Mouse (Mus musculus) hindbrain, embryonic 10.5 days (tissue): ENCODE measurements around the gene Agps. TPM values are rescaled to one million over a fixed set of nuclear protein-coding genes. Genes with fewer than 3 reads are reported as not detected.
"Not testable (repeated sequence)": the region's sequence is repeated elsewhere in the genome, so short reads cannot be mapped to it uniquely, and the experiment has no call there.

Experiments
- DNase-seq: peaks from one replicate; pipeline ENCODE4 v3.0.0-alpha.2; 2017; ENCODE audit warnings: low spot score
- H3K27ac ChIP-seq: fragments of 300-500 bp; sonication (generic); 2 replicates; pipeline ENCODE4 v1.5.1; 2016; ENCODE audit warnings: mild to moderate bottlenecking, moderate library complexity
- H3K27me3 ChIP-seq: fragments of 300-500 bp; sonication (generic); 2 replicates; pipeline ENCODE4 v1.6.1; 2016; ENCODE audit warnings: mild to moderate bottlenecking; ENCODE audit not compliant: poor library complexity, insufficient read depth, severe bottlenecking
- H3K36me3 ChIP-seq: fragments of 300-500 bp; sonication (generic); 2 replicates; pipeline ENCODE4 v1.6.1; 2016; ENCODE audit warnings: mild to moderate bottlenecking, moderate library complexity
- H3K4me1 ChIP-seq: fragments of 300-500 bp; sonication (generic); replicated peaks from 2 replicates; pipeline ENCODE4 v1.6.1; 2016; ENCODE audit warnings: mild to moderate bottlenecking
- H3K4me3 ChIP-seq: fragments of 300-500 bp; sonication (generic); 2 replicates; pipeline ENCODE4 v1.5.1; 2016; ENCODE audit warnings: mild to moderate bottlenecking, moderate library complexity
- H3K9me3 ChIP-seq: fragments of 300-500 bp; sonication (generic); 2 replicates; pipeline ENCODE4 v1.6.1; 2016; ENCODE audit warnings: mild to moderate bottlenecking, moderate library complexity
- WGBS: fragments of 180-500 bp; shearing (Covaris S2); methylation state at CpG from one replicate; pipeline ENCODE4 v1.1.7; 2016; 5-methylcytosine and 5-hydroxymethylcytosine counted together
- polyA plus RNA-seq: library from polyadenylated mRNA; unstranded; fragments of >200 nt; fragmentation: Nextera tagmentation; extraction: Ambion mirVana; gene quantifications from 2 replicates; pipeline ENCODE4 v1.2.1, GENCODE M21; 2016

The Agps gene
- polyA plus RNA-seq, 1 experiment from 2014 or later: 38.1 TPM

GRCm38 (mm10) chr2:75953320-75953719 is 121.3 kb downstream of the Agps start:
- WGBS: 93% methylated on average over 5 of the region's 5 CpGs

GRCm38 (mm10) chr2:75955709-75956108 is 123.7 kb downstream of the Agps start:
- no peak for DNase-seq
- no peaks in the 10 kb centered on the region for H3K36me3 ChIP-seq
- no peak overlapping the region for H3K4me3 ChIP-seq
- H3K4me1 ChIP-seq: peaks cover 17% of the 10 kb centered on the region
- H3K27ac ChIP-seq: no peak overlapping the region
- H3K9me3 ChIP-seq: no peaks in the 10 kb centered on the region
- peaks cover 8% of the 10 kb centered on the region; the same call in 1 of the 2 replicates for H3K27me3 ChIP-seq
- 55% methylated on average over 14 of the region's 14 CpGs for WGBS

More at GRCm38 (mm10) chr2:75953320-75953719, 121.3 kb downstream of the Agps start:
- no peak for DNase-seq
- no peak overlapping the region for H3K27ac ChIP-seq
- no peaks in the 10 kb centered on the region for H3K9me3 ChIP-seq
- H3K4me1 ChIP-seq: no peaks in the 10 kb centered on the region
- no peaks in the 10 kb centered on the region for H3K27me3 ChIP-seq
- H3K36me3 ChIP-seq: no peaks in the 10 kb centered on the region
- H3K4me3 ChIP-seq: no peak overlapping the region

GRCm38 (mm10) chr2:75959183-75959849 is 127.3 kb downstream of the Agps start:
- Histone ChIP-seq H3K27ac (peak overlapping the region; percentile 78; the same call in 1 of the 2 replicates), H3K27me3 (peaks cover 8% of the 10 kb centered on the region; the same call in 1 of the 2 replicates), H3K9me3 (no peaks in the 10 kb centered on the region), H3K36me3 (no peaks in the 10 kb centered on the region), H3K4me1 (peaks cover 31% of the 10 kb centered on the region), H3K4me3 (peak overlapping the region; percentile 34)
- DNase-seq: peak; percentile 29
- 40% methylated on average over 18 of the region's 18 CpGs for WGBS

GRCm38 (mm10) chr2:75959850-75960365 is 127.9 kb downstream of the Agps start:
- Histone ChIP-seq H3K4me3 (peak overlapping the region; percentile 34), H3K9me3 (no peaks in the 10 kb centered on the region), H3K27ac (peak overlapping the region; percentile 78), H3K36me3 (no peaks in the 10 kb centered on the region), H3K27me3 (peaks cover 8% of the 10 kb centered on the region; the same call in 1 of the 2 replicates), H3K4me1 (peaks cover 37% of the 10 kb centered on the region)
- peak; percentile 49 for DNase-seq
- WGBS: 10% methylated on average over 15 of the region's 15 CpGs

- H3K9me3 ChIP-seq: no peaks in the 10 kb centered on the region
- H3K27me3 ChIP-seq: peaks cover 8% of the 10 kb centered on the region; the same call in 1 of the 2 replicates
- H3K4me3 ChIP-seq: peak overlapping the region; percentile 34
- DNase-seq: peak; percentile 48
- WGBS: 52% methylated on average over 15 of the region's 15 CpGs
- peaks cover 39% of the 10 kb centered on the region for H3K4me1 ChIP-seq
- H3K36me3 ChIP-seq: no peaks in the 10 kb centered on the region
- peak overlapping the region; percentile 78 for H3K27ac ChIP-seq
These were observed 128.7 kb downstream of the Agps start for GRCm38 (mm10) chr2:75960366-75961330.

- peaks cover 39% of the 10 kb centered on the region for H3K4me1 ChIP-seq
- 67% methylated on average over 10 of the region's 10 CpGs for WGBS
- peaks cover 8% of the 10 kb centered on the region; the same call in 1 of the 2 replicates for H3K27me3 ChIP-seq
- no peak overlapping the region for H3K27ac ChIP-seq
- no peaks in the 10 kb centered on the region for H3K9me3 ChIP-seq
- no peak for DNase-seq
- no peak overlapping the region for H3K4me3 ChIP-seq
- no peaks in the 10 kb centered on the region for H3K36me3 ChIP-seq
These were observed 131.3 kb downstream of the Agps start for GRCm38 (mm10) chr2:75963211-75963840.

GRCm38 (mm10) chr2:75964051-75964450 is 132.1 kb downstream of the Agps start:
- Histone ChIP-seq H3K4me3 (no peak overlapping the region), H3K36me3 (no peaks in the 10 kb centered on the region), H3K9me3 (no peaks in the 10 kb centered on the region), H3K27ac (no peak overlapping the region), H3K4me1 (peaks cover 38% of the 10 kb centered on the region), H3K27me3 (peaks cover 5% of the 10 kb centered on the region; the same call in 1 of the 2 replicates)
- WGBS: 78% methylated on average over 5 of the region's 5 CpGs
- DNase-seq: no peak

- Histone ChIP-seq H3K4me1 (peaks cover 33% of the 10 kb centered on the region), H3K27me3 (peaks cover under 1% of the 10 kb centered on the region; the same call in 1 of the 2 replicates), H3K4me3 (peak overlapping the region; percentile 32), H3K9me3 (no peaks in the 10 kb centered on the region), H3K27ac (peak overlapping the region; percentile 17; the same call in 1 of the 2 replicates), H3K36me3 (no peaks in the 10 kb centered on the region)
- WGBS: 18% methylated on average over 14 of the region's 14 CpGs
- DNase-seq: peak; percentile 70
These were observed 132.5 kb downstream of the Agps start for GRCm38 (mm10) chr2:75964512-75964911.

- no peaks in the 10 kb centered on the region for H3K9me3 ChIP-seq
- peaks cover 29% of the 10 kb centered on the region for H3K4me1 ChIP-seq
- H3K36me3 ChIP-seq: no peaks in the 10 kb centered on the region
- no peaks in the 10 kb centered on the region for H3K27me3 ChIP-seq
- DNase-seq: peak; percentile 56
- peak overlapping the region; percentile 17; the same call in 1 of the 2 replicates for H3K27ac ChIP-seq
- WGBS: 29% methylated on average over 5 of the region's 5 CpGs
- H3K4me3 ChIP-seq: peak overlapping the region; percentile 32
These were observed 133.0 kb downstream of the Agps start for GRCm38 (mm10) chr2:75964972-75965371.

GRCm38 (mm10) chr2:75974131-75974530 is 142.2 kb downstream of the Agps start:
- no peak for DNase-seq
- no peaks in the 10 kb centered on the region for H3K4me1 ChIP-seq
- no peak overlapping the region for H3K27ac ChIP-seq
- no peaks in the 10 kb centered on the region for H3K27me3 ChIP-seq
- no peak overlapping the region for H3K4me3 ChIP-seq
- H3K36me3 ChIP-seq: no peaks in the 10 kb centered on the region
- WGBS: 82% methylated on average over 9 of the region's 9 CpGs
- no peaks in the 10 kb centered on the region for H3K9me3 ChIP-seq

- not testable (repeated sequence) for DNase-seq, H3K27ac ChIP-seq, H3K9me3 ChIP-seq, H3K36me3 ChIP-seq, H3K4me3 ChIP-seq, H3K4me1 ChIP-seq, H3K27me3 ChIP-seq
- 93% methylated on average over 2 of the region's 2 CpGs for WGBS
These were observed 144.1 kb downstream of the Agps start for GRCm38 (mm10) chr2:75976070-75976469.

- not testable (repeated sequence) for H3K27ac ChIP-seq, H3K9me3 ChIP-seq, H3K4me3 ChIP-seq, DNase-seq, H3K36me3 ChIP-seq, H3K27me3 ChIP-seq, H3K4me1 ChIP-seq
- 23% methylated on average over 21 of the region's 24 CpGs for WGBS
These were observed 145.9 kb downstream of the Agps start, which contains the start of gene Ttc30a2 for GRCm38 (mm10) chr2:75977752-75978368. Ttc30a2 (minus strand) TSS chr2:75978170.
